Mouse (Mus musculus): Measurements from ENCODE around the gene Nqo1. TPM values are rescaled to one million over a fixed set of nuclear protein-coding genes. Genes with fewer than 3 reads are reported as not detected.

Gene Nqo1
- 19.9 TPM for polyA plus RNA-seq (2014; fragmentation: Illumina TruSeq; extraction: RNeasy Lipid Tissue Mini Kit (QIAGEN cat#74804); ENCODE audit: low read depth, low replicate concordance)

DNA sequence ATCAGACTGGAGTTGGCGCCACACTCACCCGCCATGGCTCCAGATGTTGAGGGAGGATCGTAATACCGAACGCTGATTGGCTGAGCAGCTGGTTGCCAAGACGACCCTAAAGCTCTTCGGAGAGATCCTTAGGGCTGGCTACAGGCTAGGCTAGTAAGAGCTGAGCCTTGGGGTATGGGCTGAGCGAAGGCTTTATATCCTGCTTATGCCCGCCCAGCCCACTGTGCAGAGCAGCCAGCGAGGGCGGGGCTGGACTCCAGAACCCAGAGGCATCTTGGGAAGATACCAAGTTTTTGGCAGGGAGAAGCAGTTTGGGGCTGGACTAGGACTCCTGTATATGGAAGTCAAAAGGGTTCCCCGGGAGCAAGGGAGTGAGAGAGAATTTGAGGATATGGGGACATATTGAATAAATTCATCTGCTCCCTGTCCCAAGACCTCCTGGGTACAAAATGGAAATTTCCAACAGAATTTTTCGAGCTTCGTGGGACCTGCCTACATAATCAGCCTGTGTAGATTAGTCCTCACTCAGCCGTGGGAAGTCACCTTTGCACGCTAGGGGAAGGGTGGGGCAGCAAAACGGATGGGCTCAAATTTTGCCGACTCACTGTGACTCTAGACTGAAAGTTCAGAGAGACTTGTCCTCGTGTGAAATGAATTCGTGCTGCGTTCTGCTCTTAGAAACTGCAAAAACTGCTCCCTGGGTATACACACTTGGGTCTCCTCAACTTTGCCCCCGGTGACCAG lies at the start of gene Nqo1:
Nqo1 (minus strand) TSS at position 169 of the 744 bp plus-strand sequence.

DNA sequence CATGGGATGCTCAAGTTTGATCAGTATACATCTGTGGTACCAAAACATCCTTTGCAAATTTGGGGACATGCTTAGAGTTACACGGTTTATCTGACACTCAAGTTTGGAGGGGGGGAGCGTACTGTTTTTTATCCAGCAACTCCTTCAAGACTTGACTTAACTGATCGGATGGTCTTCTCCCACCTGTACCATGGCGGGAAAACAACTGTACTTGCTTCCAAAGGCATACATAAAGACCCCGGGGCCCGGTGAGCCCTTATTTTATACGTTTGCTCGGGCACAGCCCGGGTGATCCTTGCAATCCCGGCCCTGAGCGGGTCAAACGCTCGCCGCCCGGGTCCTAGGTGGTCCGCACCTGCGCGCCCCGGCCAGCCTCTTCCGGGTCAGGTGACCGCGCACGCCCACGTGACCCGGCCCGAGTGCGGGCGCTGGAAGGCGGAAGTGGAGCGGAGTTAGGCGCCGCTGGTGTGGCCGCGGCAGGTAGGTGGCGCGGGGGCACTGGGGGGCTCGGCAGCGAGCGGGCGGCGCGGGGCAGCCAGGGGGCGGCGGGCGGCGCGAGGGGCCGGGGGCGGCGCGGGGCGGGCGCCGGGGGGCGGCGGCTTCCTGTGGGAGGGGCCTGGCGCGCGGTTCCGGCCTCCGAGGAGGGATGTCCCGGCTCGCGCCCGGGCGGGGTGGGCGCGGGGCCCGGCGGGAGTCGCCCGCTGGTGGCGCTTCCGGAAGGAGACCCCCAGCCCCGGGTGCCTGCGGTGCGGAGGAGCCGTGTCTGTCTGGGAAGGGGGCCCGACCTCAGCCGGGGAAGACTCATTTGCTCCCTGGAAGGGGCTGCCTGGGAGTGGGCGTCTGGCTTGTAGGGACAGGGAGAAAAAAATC lies 33.2 kb upstream of the Nqo1 start, which contains the start of gene Wwp2:
Wwp2 (plus strand) TSS at position 404 of the 870 bp plus-strand sequence.

DNA sequence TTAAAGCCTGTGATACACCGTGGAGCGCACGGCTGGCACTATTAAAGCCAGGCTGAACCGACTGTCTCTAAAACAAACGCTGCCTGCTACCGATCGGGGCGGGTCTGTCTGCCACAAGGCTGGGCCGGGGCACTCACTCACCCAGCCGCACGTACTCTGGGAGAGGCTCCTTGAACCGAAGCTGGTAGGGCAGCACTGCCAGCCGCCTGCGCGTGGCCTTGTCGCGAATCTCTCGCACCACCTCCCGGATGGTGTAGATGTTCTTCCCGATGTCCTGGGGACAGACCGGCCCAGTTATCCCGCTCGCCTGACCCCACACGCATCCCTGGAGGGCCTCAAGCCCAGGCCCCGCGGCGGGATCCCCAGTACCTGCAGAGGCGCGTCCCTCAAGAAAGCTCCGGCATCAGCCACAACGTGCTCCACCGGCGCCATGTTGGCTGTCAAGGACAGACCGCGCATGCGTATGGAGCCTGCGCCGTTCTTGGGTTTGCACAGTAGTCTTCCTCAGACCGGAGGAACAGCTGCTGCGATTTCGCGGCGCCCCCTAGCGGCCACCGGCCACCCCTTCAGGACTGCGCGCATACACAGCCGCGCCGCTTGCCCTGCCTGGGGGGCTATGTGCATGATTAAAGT lies 21.7 kb upstream of the Nqo1 start, which contains the start of gene Nob1:
Nob1 (minus strand) TSS at position 455 of the 633 bp plus-strand sequence.

Other genes with a start within 250 kb of the Nqo1 start
- gene Nfat5, start 109.7 kb downstream of the Nqo1 start, polyA plus RNA-seq (2014; fragmentation: Illumina TruSeq; extraction: RNeasy Lipid Tissue Mini Kit (QIAGEN cat#74804); ENCODE audit: low read depth, low replicate concordance) = 23.5 TPM
- gene Nob1, start 21.8 kb upstream of the Nqo1 start, polyA plus RNA-seq (2014; fragmentation: Illumina TruSeq; extraction: RNeasy Lipid Tissue Mini Kit (QIAGEN cat#74804); ENCODE audit: low read depth, low replicate concordance) = 3.9 TPM
- 4.8 TPM for gene Wwp2, start 33.2 kb upstream of the Nqo1 start, polyA plus RNA-seq (2014; fragmentation: Illumina TruSeq; extraction: RNeasy Lipid Tissue Mini Kit (QIAGEN cat#74804); ENCODE audit: low read depth, low replicate concordance)
- gene Psmd7, start 185.3 kb upstream of the Nqo1 start, polyA plus RNA-seq (2014; fragmentation: Illumina TruSeq; extraction: RNeasy Lipid Tissue Mini Kit (QIAGEN cat#74804); ENCODE audit: low read depth, low replicate concordance) = 60.8 TPM